Mouse (Mus musculus): ENCODE results near the gene Vps37b.
"Not testable (repeated sequence)": the region's sequence is repeated elsewhere in the genome, so short reads cannot be mapped to it uniquely, and the experiment has no call there.

Gene Vps37b

GRCm38 (mm10) chr5:124032001-124032508 is at the start of gene Vps37b:
Gene Vps37b (minus strand): TSS chr5:124032270.
- DNase-seq (ENCODE audit: low spot score in 2 of 2) = peak; percentile 83 to 90

- DNase-seq (ENCODE audit: low spot score in 2 of 2) = no peak
Observed at GRCm38 (mm10) chr5:124079880-124080279, 47.8 kb upstream of the Vps37b start.

- DNase-seq (ENCODE audit: low spot score in 2 of 2) = no peak
Observed at GRCm38 (mm10) chr5:124078794-124079416, 46.8 kb upstream of the Vps37b start.

- no peak for DNase-seq (ENCODE audit: low spot score in 2 of 2)
Observed at GRCm38 (mm10) chr5:124077856-124078460, 45.9 kb upstream of the Vps37b start.

- DNase-seq (ENCODE audit: low spot score in 2 of 2) = no peak
Observed at GRCm38 (mm10) chr5:124077241-124077640, 45.2 kb upstream of the Vps37b start.

- no peak for DNase-seq (ENCODE audit: low spot score in 2 of 2)
Observed at GRCm38 (mm10) chr5:124076559-124076958, 44.5 kb upstream of the Vps37b start.

- DNase-seq (ENCODE audit: low spot score in 2 of 2) = no peak
Observed at GRCm38 (mm10) chr5:124075716-124076115, 43.6 kb upstream of the Vps37b start.

- no peak for DNase-seq (ENCODE audit: low spot score in 2 of 2)
Observed at GRCm38 (mm10) chr5:124074845-124075307, 42.8 kb upstream of the Vps37b start.

- DNase-seq (ENCODE audit: low spot score in 2 of 2) = no peak
Observed at GRCm38 (mm10) chr5:124073682-124074081, 41.6 kb upstream of the Vps37b start.

GRCm38 (mm10) chr5:124069657-124070056 is 37.6 kb upstream of the Vps37b start:
- no peak for DNase-seq (ENCODE audit: low spot score in 2 of 2)

- DNase-seq (ENCODE audit: low spot score in 2 of 2) = no peak
Observed at GRCm38 (mm10) chr5:124062037-124062824, 30.2 kb upstream of the Vps37b start.

GRCm38 (mm10) chr5:124059677-124060076 is 27.6 kb upstream of the Vps37b start:
- no peak for DNase-seq (ENCODE audit: low spot score in 2 of 2)

- no peak for DNase-seq (ENCODE audit: low spot score in 2 of 2)
Observed at GRCm38 (mm10) chr5:124058749-124059148, 26.7 kb upstream of the Vps37b start.

GRCm38 (mm10) chr5:124056956-124057355 is 24.9 kb upstream of the Vps37b start:
- no peak for DNase-seq (ENCODE audit: low spot score in 2 of 2)

- DNase-seq (ENCODE audit: low spot score in 2 of 2) = no peak
Observed at GRCm38 (mm10) chr5:124056219-124056618, 24.1 kb upstream of the Vps37b start.

GRCm38 (mm10) chr5:124052641-124053040 is 20.6 kb upstream of the Vps37b start:
- DNase-seq (ENCODE audit: low spot score in 2 of 2) = not testable (repeated sequence)

GRCm38 (mm10) chr5:124051899-124052491 is 19.9 kb upstream of the Vps37b start:
- DNase-seq (ENCODE audit: low spot score in 2 of 2) = no peak

- DNase-seq (ENCODE audit: low spot score in 2 of 2) = no peak
Observed at GRCm38 (mm10) chr5:124050095-124051050, 18.3 kb upstream of the Vps37b start.

GRCm38 (mm10) chr5:124049249-124050045 is 17.4 kb upstream of the Vps37b start:
- no peak for DNase-seq (ENCODE audit: low spot score in 2 of 2)

All from urinary bladder, postnatal 4 days (tissue).